Mouse (Mus musculus) forebrain, embryonic 14.5 days (tissue): ENCODE results near the gene Htr1b. TPM values are rescaled to one million over a fixed set of nuclear protein-coding genes. Genes with fewer than 3 reads are reported as not detected.

Experiments used
- ATAC-seq: fragments of 200-750 bp; cut with Nextera tagmentation; 2 replicates; pipeline ENCODE4 v1.8.0; 2017; ENCODE audit warnings: mild to moderate bottlenecking, moderate library complexity
- DNase-seq: peaks from one replicate; pipeline ENCODE4 v3.0.0-alpha.2; 2015; ENCODE audit warnings: low spot score
- H3K27ac ChIP-seq: fragments of 300-500 bp; sonication (generic); 2 replicates; pipeline ENCODE4 v1.5.1; 2014; ENCODE audit warnings: low read depth, mild to moderate bottlenecking, control low read depth, low read length, moderate library complexity
- H3K27me3 ChIP-seq: fragments of 300-500 bp; sonication (generic); replicated peaks from 2 replicates; pipeline ENCODE4 v1.6.1; 2014; ENCODE audit warnings: low read length, control low read depth, mixed read lengths; ENCODE audit not compliant: control insufficient read depth, insufficient read depth
- H3K36me3 ChIP-seq: fragments of 300-500 bp; sonication (generic); 2 replicates; pipeline ENCODE4 v1.6.1; 2014; ENCODE audit warnings: low read length, control low read depth; ENCODE audit not compliant: control insufficient read depth, insufficient read depth
- H3K4me1 ChIP-seq: fragments of 300-500 bp; sonication (generic); 2 replicates; pipeline ENCODE4 v1.6.1; 2014; ENCODE audit warnings: antibody characterized with exemption, low read length, control low read depth; ENCODE audit not compliant: control insufficient read depth, insufficient read depth
- H3K4me2 ChIP-seq: fragments of 300-500 bp; sonication (generic); 2 replicates; pipeline ENCODE4 v1.6.1; 2014; ENCODE audit warnings: mild to moderate bottlenecking, control low read depth, low read length
- H3K4me3 ChIP-seq: fragments of 300-500 bp; sonication (generic); 2 replicates; pipeline ENCODE4 v1.5.1; 2014; ENCODE audit warnings: low read depth, low read length, control low read depth
- H3K9ac ChIP-seq: fragments of 300-500 bp; sonication (generic); 2 replicates; pipeline ENCODE4 v1.6.1; 2014; ENCODE audit warnings: mild to moderate bottlenecking, low read length, control low read depth, moderate library complexity
- H3K9me3 ChIP-seq: fragments of 300-500 bp; sonication (generic); replicated peaks from 2 replicates; pipeline ENCODE4 v1.6.1; 2016; ENCODE audit warnings: low read length, control low read depth, mixed read lengths; ENCODE audit not compliant: control insufficient read depth
- WGBS: fragments of 180-500 bp; shearing (Covaris S2); extraction: QIAGEN DNeasy Blood & Tissue Kit; methylation state at CpG from one replicate; pipeline ENCODE4 v1.1.7; 2014; 5-methylcytosine and 5-hydroxymethylcytosine counted together
- polyA plus RNA-seq: library from polyadenylated mRNA; unstranded; fragments of >200 nt; fragmentation: Nextera tagmentation; extraction: Ambion mirVana; gene quantifications from 2 replicates; pipeline ENCODE4 v1.2.1, GENCODE M21; 2014

The Htr1b gene
- polyA plus RNA-seq, 1 experiment from 2014 or later, result 0.55 TPM

GRCm38 (mm10) chr9:81626899-81627606, 6.6 kb downstream of the Htr1b start:
- Histone ChIP-seq H3K27me3 (peaks cover 6% of the 10 kb centered on the region; the same call in 1 of the 2 replicates), H3K9me3 (no peaks in the 10 kb centered on the region), H3K27ac (no peak overlapping the region), H3K4me3 (no peak overlapping the region), H3K4me2 (no peak overlapping the region), H3K9ac (no peak overlapping the region), H3K36me3 (no peaks in the 10 kb centered on the region), H3K4me1 (peaks cover 5% of the 10 kb centered on the region)
- ATAC-seq (peak; percentile 89), DNase-seq (peak; percentile 87)
- 33% methylated on average over 9 of the region's 9 CpGs for WGBS

- H3K4me1 ChIP-seq, result 0 out of 2 replicates have a peak, but pooled peaks cover 2% of the 10 kb centered on the region
- ATAC-seq, result no peak
- no peak overlapping the region for H3K4me2 ChIP-seq
- H3K27me3 ChIP-seq, result no peaks in the 10 kb centered on the region
- no peak overlapping the region for H3K9ac ChIP-seq
- no peaks in the 10 kb centered on the region for H3K36me3 ChIP-seq
- no peak overlapping the region for H3K27ac ChIP-seq
- no peak for DNase-seq
- H3K4me3 ChIP-seq, result no peak overlapping the region
- H3K9me3 ChIP-seq, result no peaks in the 10 kb centered on the region
Measured at GRCm38 (mm10) chr9:81625898-81626297, 7.7 kb downstream of the Htr1b start.

GRCm38 (mm10) chr9:81622873-81623272, 10.8 kb downstream of the Htr1b start:
- no peak for DNase-seq
- Histone ChIP-seq H3K4me2 (no peak overlapping the region), H3K4me3 (no peak overlapping the region), H3K9me3 (no peaks in the 10 kb centered on the region), H3K9ac (no peak overlapping the region), H3K4me1 (0 out of 2 replicates have a peak, but pooled peaks cover 2% of the 10 kb centered on the region), H3K36me3 (no peaks in the 10 kb centered on the region), H3K27ac (no peak overlapping the region), H3K27me3 (no peaks in the 10 kb centered on the region)
- WGBS, result 21% methylated on average over 5 of the region's 5 CpGs
- ATAC-seq, result no peak

- WGBS, result 86% methylated on average over 4 of the region's 4 CpGs
- Histone ChIP-seq H3K36me3 (no peaks in the 10 kb centered on the region), H3K4me1 (no peaks in the 10 kb centered on the region), H3K4me3 (no peak overlapping the region), H3K4me2 (no peak overlapping the region), H3K27ac (no peak overlapping the region), H3K27me3 (no peaks in the 10 kb centered on the region), H3K9me3 (no peaks in the 10 kb centered on the region), H3K9ac (no peak overlapping the region)
- DNase-seq, result no peak
- ATAC-seq, result no peak
Measured at GRCm38 (mm10) chr9:81611022-81611421, 22.6 kb downstream of the Htr1b start.

Other genes with a start within 250 kb of the Htr1b start
- 0.98 and 1.4 TPM in 2 replicates for gene Mei4, start 229.8 kb upstream of the Htr1b start, polyA plus RNA-seq